Mouse (Mus musculus) kidney, adult 9 months (tissue): ENCODE measurements around the gene Tomm6.
"Not testable (repeated sequence)": the region's sequence is repeated elsewhere in the genome, so short reads cannot be mapped to it uniquely, and the experiment has no call there.

Experiments
- DNase-seq: peaks from one replicate; pipeline ENCODE4 v3.0.0; 2022

Gene Tomm6

GRCm38 (mm10) chr17:47694442-47694502 lies 6.1 kb upstream of the Tomm6 start, which contains the start of gene Gm21981:
Gm21981 (minus strand) TSS chr17:47694455.
- DNase-seq = no peak

- no peak for DNase-seq
These were observed 5.7 kb upstream of the Tomm6 start for GRCm38 (mm10) chr17:47693671-47694441.

GRCm38 (mm10) chr17:47691650-47692049 lies 3.5 kb upstream of the Tomm6 start:
- DNase-seq = no peak

GRCm38 (mm10) chr17:47689894-47690293 lies 1.7 kb upstream of the Tomm6 start:
- no peak for DNase-seq

GRCm38 (mm10) chr17:47688608-47689575 lies 706 bp upstream of the Tomm6 start, which contains the start of gene Frs3:
Frs3 (plus strand) TSS chr17:47689030.
- DNase-seq = peak; percentile 50

- peak; percentile 97 for DNase-seq
These were observed 510 bp downstream of the Tomm6 start for GRCm38 (mm10) chr17:47687409-47688343.

GRCm38 (mm10) chr17:47682836-47683235 lies 5.3 kb downstream of the Tomm6 start:
- no peak for DNase-seq

GRCm38 (mm10) chr17:47678702-47679101 lies 9.5 kb downstream of the Tomm6 start:
- DNase-seq = no peak

- DNase-seq = no peak
These were observed 9.9 kb downstream of the Tomm6 start for GRCm38 (mm10) chr17:47678238-47678637.

- DNase-seq = peak; percentile 81
These were observed 11.6 kb downstream of the Tomm6 start for GRCm38 (mm10) chr17:47676581-47676980.

- peak; percentile 55 for DNase-seq
These were observed 15.7 kb downstream of the Tomm6 start for GRCm38 (mm10) chr17:47672311-47673111.

GRCm38 (mm10) chr17:47671988-47672310 lies 16.2 kb downstream of the Tomm6 start:
- DNase-seq = no peak

- no peak for DNase-seq
These were observed 19.0 kb downstream of the Tomm6 start for GRCm38 (mm10) chr17:47669166-47669565.

GRCm38 (mm10) chr17:47664474-47664873 lies 23.7 kb downstream of the Tomm6 start:
- DNase-seq = no peak

GRCm38 (mm10) chr17:47663009-47663713 lies 25.0 kb downstream of the Tomm6 start:
- DNase-seq = no peak

- no peak for DNase-seq
These were observed 29.4 kb downstream of the Tomm6 start for GRCm38 (mm10) chr17:47658741-47659243.

GRCm38 (mm10) chr17:47657901-47658300 lies 30.3 kb downstream of the Tomm6 start:
- no peak for DNase-seq

GRCm38 (mm10) chr17:47655697-47656096 lies 32.5 kb downstream of the Tomm6 start:
- DNase-seq = no peak

GRCm38 (mm10) chr17:47654346-47654745 lies 33.8 kb downstream of the Tomm6 start:
- DNase-seq = not testable (repeated sequence)

GRCm38 (mm10) chr17:47651953-47652352 lies 36.2 kb downstream of the Tomm6 start:
- no peak for DNase-seq

- DNase-seq = no peak
These were observed 39.2 kb downstream of the Tomm6 start for GRCm38 (mm10) chr17:47648966-47649365.

GRCm38 (mm10) chr17:47646683-47647082 lies 41.5 kb downstream of the Tomm6 start:
- peak; percentile 92 for DNase-seq
